Mouse (Mus musculus) erythroblast, embryonic 14.5 days (primary cell): ENCODE results near the gene Ypel5. TPM values are rescaled to one million over a fixed set of nuclear protein-coding genes. Genes with fewer than 3 reads are reported as not detected.
A peak's percentile ranks its signal among the peaks of the same experiment; 100 is the strongest.

ENCODE experiments used
- H3K27me3 ChIP-seq: 2 replicates; pipeline ENCODE4 v1.6.1; 2012; ENCODE audit warnings: inconsistent platforms; ENCODE audit not compliant: control insufficient read depth
- H3K36me3 ChIP-seq: 2 replicates; pipeline ENCODE4 v1.6.1; 2012; ENCODE audit warnings: mild to moderate bottlenecking, inconsistent platforms; ENCODE audit not compliant: control insufficient read depth
- H3K4me1 ChIP-seq: 2 replicates; pipeline ENCODE4 v1.6.1; 2012; ENCODE audit warnings: inconsistent platforms; ENCODE audit not compliant: control insufficient read depth
- H3K4me3 ChIP-seq: replicated peaks from 2 replicates; pipeline ENCODE3; 2012; ENCODE audit warnings: moderate library complexity, mild to moderate bottlenecking, inconsistent platforms
- H3K9me3 ChIP-seq: 2 replicates; pipeline ENCODE4 v1.6.1; 2012; ENCODE audit warnings: low read length, inconsistent platforms, mixed read lengths; ENCODE audit not compliant: control insufficient read depth
- GATA1 ChIP-seq: IDR thresholded peaks from 2 replicates; pipeline ENCODE4 v1.6.1; 2012; ENCODE audit warnings: low read length, inconsistent platforms, mixed read lengths
- TAL1 ChIP-seq: IDR thresholded peaks from 3 replicates; pipeline ENCODE4 v1.6.1; 2012; ENCODE audit warnings: low read length, inconsistent platforms, mixed read lengths
- polyA plus RNA-seq: library from polyadenylated mRNA; stranded (reverse); fragments of >175 nt; gene quantifications from 2 replicates; pipeline ENCODE4 v1.2.3, GENCODE M21; 2012

Ypel5 gene
- polyA plus RNA-seq, 1 experiment, result 8.7 TPM

- H3K4me3 ChIP-seq, result peak overlapping the region; percentile 97
- peaks cover 4% of the 10 kb centered on the region for H3K27me3 ChIP-seq
- H3K4me1 ChIP-seq, result peaks cover 35% of the 10 kb centered on the region
- TF ChIP-seq GATA1 (peak; percentile 76), TAL1 (no peak)
- H3K36me3 ChIP-seq, result peaks cover 31% of the 10 kb centered on the region
- H3K9me3 ChIP-seq, result no peaks in the 10 kb centered on the region
Observed at GRCm38 (mm10) chr17:72837824-72838474, 1.7 kb downstream of the Ypel5 start.

- TF ChIP-seq TAL1 (no peak), GATA1 (no peak)
- peaks cover 37% of the 10 kb centered on the region for H3K36me3 ChIP-seq
- H3K27me3 ChIP-seq, result peaks cover 3% of the 10 kb centered on the region; the same call in 1 of the 2 replicates
- H3K4me3 ChIP-seq, result peak overlapping the region; percentile 97
- peaks cover 35% of the 10 kb centered on the region for H3K4me1 ChIP-seq
- no peaks in the 10 kb centered on the region for H3K9me3 ChIP-seq
Observed at GRCm38 (mm10) chr17:72839000-72839399, 2.7 kb downstream of the Ypel5 start.

GRCm38 (mm10) chr17:72844393-72844792 lies 8.1 kb downstream of the Ypel5 start:
- H3K36me3 ChIP-seq, result peaks cover 77% of the 10 kb centered on the region
- no peak overlapping the region for H3K4me3 ChIP-seq
- TF ChIP-seq TAL1 (no peak), GATA1 (no peak)
- no peaks in the 10 kb centered on the region for H3K9me3 ChIP-seq
- H3K4me1 ChIP-seq, result peaks cover 11% of the 10 kb centered on the region
- no peaks in the 10 kb centered on the region for H3K27me3 ChIP-seq

- no peaks in the 10 kb centered on the region for H3K27me3 ChIP-seq
- peaks cover 77% of the 10 kb centered on the region for H3K36me3 ChIP-seq
- H3K4me1 ChIP-seq, result peaks cover 5% of the 10 kb centered on the region
- H3K9me3 ChIP-seq, result no peaks in the 10 kb centered on the region
- no peak overlapping the region for H3K4me3 ChIP-seq
- TF ChIP-seq TAL1 (no peak), GATA1 (no peak)
Observed at GRCm38 (mm10) chr17:72844949-72845490, 8.8 kb downstream of the Ypel5 start.

- Histone ChIP-seq H3K9me3 (no peaks in the 10 kb centered on the region), H3K4me1 (peaks cover 2% of the 10 kb centered on the region; the same call in 1 of the 2 replicates), H3K36me3 (peaks cover 77% of the 10 kb centered on the region), H3K27me3 (no peaks in the 10 kb centered on the region), H3K4me3 (no peak overlapping the region)
- no peak for TF ChIP-seq GATA1
Observed at GRCm38 (mm10) chr17:72845521-72845920, 9.3 kb downstream of the Ypel5 start.

- no peaks in the 10 kb centered on the region for H3K9me3 ChIP-seq
- no peak for TF ChIP-seq TAL1
- no peak for TF ChIP-seq GATA1
Observed at GRCm38 (mm10) chr17:72855298-72855697, 19.0 kb downstream of the Ypel5 start.

GRCm38 (mm10) chr17:72857677-72858633 lies 21.7 kb downstream of the Ypel5 start:
- Histone ChIP-seq H3K9me3 (no peaks in the 10 kb centered on the region), H3K4me3 (no peak overlapping the region), H3K27me3 (no peaks in the 10 kb centered on the region; the same call in 1 of the 2 replicates), H3K36me3 (peaks cover under 1% of the 10 kb centered on the region; the same call in 1 of the 2 replicates), H3K4me1 (no peaks in the 10 kb centered on the region)
- no peak for TF ChIP-seq TAL1
- TF ChIP-seq GATA1, result no peak

More at GRCm38 (mm10) chr17:72855298-72855697, 19.0 kb downstream of the Ypel5 start:
- Histone ChIP-seq H3K27me3 (no peaks in the 10 kb centered on the region; the same call in 1 of the 2 replicates), H3K4me1 (no peaks in the 10 kb centered on the region), H3K36me3 (peaks cover 22% of the 10 kb centered on the region), H3K4me3 (no peak overlapping the region)

- Histone ChIP-seq H3K4me3 (no peak overlapping the region), H3K27me3 (no peaks in the 10 kb centered on the region), H3K9me3 (no peaks in the 10 kb centered on the region), H3K4me1 (no peaks in the 10 kb centered on the region), H3K36me3 (no peaks in the 10 kb centered on the region)
- no peak for TF ChIP-seq TAL1
- TF ChIP-seq GATA1, result no peak
Observed at GRCm38 (mm10) chr17:72863226-72863625, 27.0 kb downstream of the Ypel5 start.
